Mouse (Mus musculus) macrophage (primary cell): ENCODE results near the gene Zfp871. TPM values are rescaled to one million over a fixed set of nuclear protein-coding genes. Genes with fewer than 3 reads are reported as not detected.
"Not testable (repeated sequence)": the region's sequence is repeated elsewhere in the genome, so short reads cannot be mapped to it uniquely, and the experiment has no call there.

Experiments used
- H3K27ac ChIP-seq: fragments of 350-480 bp; formaldehyde crosslinking; 2 replicates; pipeline ENCODE4 v1.9.0; 2021
- H3K36me3 ChIP-seq: fragments of 350-480 bp; formaldehyde crosslinking; 2 replicates; pipeline ENCODE4 v1.9.0; 2021; ENCODE audit errors: inconsistent target
- H3K4me3 ChIP-seq: fragments of 350-480 bp; formaldehyde crosslinking; 2 replicates; pipeline ENCODE4 v1.9.0; 2021; ENCODE audit errors: inconsistent target
- H3K79me2 ChIP-seq: fragments of 350-480 bp; formaldehyde crosslinking; 2 replicates; pipeline ENCODE4 v1.9.0; 2021; ENCODE audit errors: inconsistent target
- WGBS: methylation state at CpG from one replicate; pipeline ENCODE4 v1.1.7; 2026; ENCODE audit warnings: inconsistent platforms; ENCODE audit not compliant: missing documents; 5-methylcytosine and 5-hydroxymethylcytosine counted together
- polyA plus RNA-seq: library from polyadenylated mRNA; stranded (reverse); fragments of 250-400 nt; gene quantifications from 3 replicates; pipeline ENCODE4 v1.2.4, GENCODE M21; 2018; ENCODE audit warnings: inconsistent platforms

The Zfp871 gene
- polyA plus RNA-seq, 1 experiment from 2014 or later: 7.9 TPM

GRCm38 (mm10) chr17:32777564-32777963 is 10.5 kb downstream of the Zfp871 start:
- 91% methylated on average over 3 of the region's 3 CpGs for WGBS
- Histone ChIP-seq H3K4me3 (no peak overlapping the region), H3K27ac (no peak overlapping the region), H3K36me3 (peaks cover 52% of the 10 kb centered on the region), H3K79me2 (peaks cover 100% of the 10 kb centered on the region)

DNA sequence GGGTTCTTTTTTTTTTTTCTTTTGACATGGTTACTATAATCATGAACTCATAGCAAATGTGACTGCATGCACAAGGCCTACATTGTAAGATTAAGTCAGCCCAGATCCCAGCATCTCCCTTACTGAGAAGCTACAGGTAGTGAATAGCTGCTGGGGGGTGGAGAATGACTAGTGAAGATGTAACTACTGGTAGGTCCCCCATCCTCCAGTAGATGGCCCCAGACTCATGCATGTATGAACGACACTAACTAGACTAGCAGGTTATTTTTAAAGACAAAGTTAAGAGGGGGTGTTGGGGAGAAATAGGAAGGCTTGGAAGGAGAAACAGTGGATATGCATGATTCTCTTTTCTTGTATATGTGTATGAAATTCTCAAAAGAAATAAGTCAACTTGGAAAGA is 16.9 kb downstream of the Zfp871 start:
- H3K4me3 ChIP-seq: no peak overlapping the region
- peaks cover 90% of the 10 kb centered on the region for H3K79me2 ChIP-seq
- H3K27ac ChIP-seq: no peak overlapping the region
- peaks cover 82% of the 10 kb centered on the region for H3K36me3 ChIP-seq
- 30% methylated on average over 1 of the region's 1 CpGs for WGBS

DNA sequence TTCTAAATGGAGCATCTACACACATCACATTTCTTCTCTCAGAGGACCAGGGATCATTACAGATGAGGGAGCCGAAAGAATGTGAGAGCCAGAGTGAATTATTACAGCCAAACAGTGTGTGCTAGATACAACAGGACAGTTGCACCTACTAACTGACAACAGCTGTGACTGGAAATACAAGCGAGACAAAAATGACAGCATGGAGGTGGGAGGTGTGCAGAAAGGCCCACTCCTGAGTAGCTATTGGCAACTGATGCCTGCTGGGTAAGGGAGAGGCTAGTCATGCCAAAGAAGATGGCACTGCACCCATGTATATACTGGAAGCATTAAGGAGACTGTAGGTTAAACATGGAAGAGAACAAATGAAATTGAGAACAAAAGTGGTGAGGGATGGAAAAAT is 21.7 kb downstream of the Zfp871 start:
- Histone ChIP-seq H3K4me3 (no peak overlapping the region), H3K79me2 (peaks cover 42% of the 10 kb centered on the region), H3K36me3 (peaks cover 62% of the 10 kb centered on the region), H3K27ac (no peak overlapping the region)
- 93% methylated on average over 2 of the region's 2 CpGs for WGBS

GRCm38 (mm10) chr17:32757331-32757730 is 30.8 kb downstream of the Zfp871 start:
- no peaks in the 10 kb centered on the region for H3K36me3 ChIP-seq
- no peak overlapping the region for H3K27ac ChIP-seq
- no peaks in the 10 kb centered on the region for H3K79me2 ChIP-seq
- 53% methylated on average over 5 of the region's 5 CpGs for WGBS
- no peak overlapping the region for H3K4me3 ChIP-seq

DNA sequence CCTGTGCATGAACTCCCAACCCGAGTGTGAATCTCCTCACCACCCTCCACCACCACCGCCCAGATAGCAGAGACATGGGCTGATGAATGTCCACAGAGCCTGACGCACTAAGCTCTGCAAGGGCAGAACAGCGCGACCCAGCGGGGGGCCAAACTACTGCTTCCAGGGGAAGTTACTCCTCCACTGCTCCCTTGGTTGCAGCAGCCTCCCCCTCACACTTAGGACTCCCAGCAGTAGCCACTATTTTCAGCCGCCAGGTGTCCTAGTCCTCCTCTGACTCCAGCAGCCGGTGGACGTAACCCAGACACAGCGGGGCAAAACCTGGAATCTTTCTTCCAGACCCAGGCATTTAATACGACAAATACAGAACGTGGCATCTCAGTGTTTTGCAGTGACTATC is 34.5 kb downstream of the Zfp871 start:
- 40% methylated on average over 12 of the region's 12 CpGs for WGBS
- Histone ChIP-seq H3K4me3 (no peak overlapping the region), H3K36me3 (no peaks in the 10 kb centered on the region), H3K27ac (no peak overlapping the region), H3K79me2 (no peaks in the 10 kb centered on the region)

GRCm38 (mm10) chr17:32752813-32753360 is 35.2 kb downstream of the Zfp871 start:
- Histone ChIP-seq H3K27ac (no peak overlapping the region), H3K36me3 (no peaks in the 10 kb centered on the region), H3K4me3 (no peak overlapping the region), H3K79me2 (no peaks in the 10 kb centered on the region)
- WGBS: 75% methylated on average over 6 of the region's 6 CpGs

GRCm38 (mm10) chr17:32750611-32751010 is 37.5 kb downstream of the Zfp871 start:
- Histone ChIP-seq H3K4me3 (no peak overlapping the region), H3K27ac (no peak overlapping the region), H3K79me2 (no peaks in the 10 kb centered on the region), H3K36me3 (no peaks in the 10 kb centered on the region)
- WGBS: 53% methylated on average over 5 of the region's 5 CpGs

GRCm38 (mm10) chr17:32741057-32741456 is 47.0 kb downstream of the Zfp871 start:
- Histone ChIP-seq H3K27ac (no peak overlapping the region), H3K36me3 (no peaks in the 10 kb centered on the region), H3K79me2 (no peaks in the 10 kb centered on the region), H3K4me3 (no peak overlapping the region)
- 75% methylated on average over 1 of the region's 1 CpGs for WGBS

DNA sequence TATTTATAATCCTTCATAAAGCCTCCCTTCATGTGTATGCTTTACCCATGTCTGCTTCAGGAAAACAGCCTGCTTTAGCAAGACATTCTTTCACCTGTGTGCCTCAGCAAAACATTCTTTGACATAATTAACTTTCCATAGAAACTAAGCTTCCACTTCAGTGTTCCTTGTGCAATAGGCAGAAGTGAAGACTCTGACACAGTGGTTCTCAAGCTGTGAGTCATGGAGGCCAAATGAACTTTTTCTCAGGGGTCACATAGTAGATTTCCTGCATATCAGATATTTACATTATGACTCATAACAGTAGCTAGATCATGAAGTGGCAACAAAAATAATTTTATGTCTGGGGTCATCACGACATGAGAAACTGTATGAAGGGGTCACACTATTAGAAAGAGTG is 49.7 kb downstream of the Zfp871 start:
- Histone ChIP-seq H3K4me3 (no peak overlapping the region), H3K79me2 (no peaks in the 10 kb centered on the region), H3K36me3 (no peaks in the 10 kb centered on the region), H3K27ac (no peak overlapping the region)
- WGBS: 67% methylated on average over 1 of the region's 1 CpGs

- no peak overlapping the region for H3K27ac ChIP-seq
- H3K36me3 ChIP-seq: no peaks in the 10 kb centered on the region
- no peak overlapping the region for H3K4me3 ChIP-seq
- H3K79me2 ChIP-seq: no peaks in the 10 kb centered on the region
- WGBS: 78% methylated on average over 3 of the region's 3 CpGs
Measured at GRCm38 (mm10) chr17:32729029-32729428, 59.1 kb downstream of the Zfp871 start.

DNA sequence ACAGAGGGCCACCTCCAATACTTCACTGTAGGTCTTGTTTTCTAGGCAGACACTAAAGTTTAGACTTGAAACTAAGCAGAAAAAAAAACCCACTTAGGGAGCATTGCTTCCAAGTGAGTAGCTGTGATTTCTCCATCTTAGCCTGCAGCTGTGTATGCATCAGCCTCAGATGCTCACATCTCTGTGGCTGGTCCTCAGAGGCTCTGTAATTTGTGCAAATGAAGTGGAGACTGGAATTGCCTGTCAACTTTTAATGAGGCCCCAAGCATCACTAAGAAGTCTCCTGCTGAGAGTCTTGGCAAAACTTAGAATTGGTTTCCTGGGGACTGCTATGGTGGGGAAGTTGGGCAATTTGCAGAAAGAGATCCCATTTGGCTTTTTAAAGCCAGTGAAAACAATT is 61.7 kb downstream of the Zfp871 start:
- not testable (repeated sequence) for H3K36me3 ChIP-seq, H3K4me3 ChIP-seq

GRCm38 (mm10) chr17:32722771-32723170 is 65.3 kb downstream of the Zfp871 start:
- H3K4me3 ChIP-seq: no peak overlapping the region
- H3K27ac ChIP-seq: no peak overlapping the region
- H3K36me3 ChIP-seq: no peaks in the 10 kb centered on the region
- WGBS: 86% methylated on average over 7 of the region's 7 CpGs
- no peaks in the 10 kb centered on the region for H3K79me2 ChIP-seq

More for the DNA sequence above, 61.7 kb downstream of the Zfp871 start:
- H3K79me2 ChIP-seq, H3K27ac ChIP-seq: not testable (repeated sequence)

- H3K36me3 ChIP-seq, H3K4me3 ChIP-seq, H3K79me2 ChIP-seq, H3K27ac ChIP-seq: not testable (repeated sequence)
- 91% methylated on average over 1 of the region's 1 CpGs for WGBS
Measured at GRCm38 (mm10) chr17:32722151-32722550, 65.9 kb downstream of the Zfp871 start.
